Mouse (Mus musculus): Measurements from ENCODE around the gene Gatad2a.

GRCm38 (mm10) chr8:70012763-70013162 is 16.6 kb upstream of the Gatad2a start:
- TF ChIP-seq CTCF (IDR thresholded peaks at IDR 0.05; ENCODE audit: low read depth, low read length) (no peak), POLR2A (IDR thresholded peaks at IDR 0.05; ENCODE audit: extremely low read depth, insufficient read depth, low read length) (no peak)
